8 mouse cellular contexts compared by ENCODE assay signal in the genomic region with DNA sequence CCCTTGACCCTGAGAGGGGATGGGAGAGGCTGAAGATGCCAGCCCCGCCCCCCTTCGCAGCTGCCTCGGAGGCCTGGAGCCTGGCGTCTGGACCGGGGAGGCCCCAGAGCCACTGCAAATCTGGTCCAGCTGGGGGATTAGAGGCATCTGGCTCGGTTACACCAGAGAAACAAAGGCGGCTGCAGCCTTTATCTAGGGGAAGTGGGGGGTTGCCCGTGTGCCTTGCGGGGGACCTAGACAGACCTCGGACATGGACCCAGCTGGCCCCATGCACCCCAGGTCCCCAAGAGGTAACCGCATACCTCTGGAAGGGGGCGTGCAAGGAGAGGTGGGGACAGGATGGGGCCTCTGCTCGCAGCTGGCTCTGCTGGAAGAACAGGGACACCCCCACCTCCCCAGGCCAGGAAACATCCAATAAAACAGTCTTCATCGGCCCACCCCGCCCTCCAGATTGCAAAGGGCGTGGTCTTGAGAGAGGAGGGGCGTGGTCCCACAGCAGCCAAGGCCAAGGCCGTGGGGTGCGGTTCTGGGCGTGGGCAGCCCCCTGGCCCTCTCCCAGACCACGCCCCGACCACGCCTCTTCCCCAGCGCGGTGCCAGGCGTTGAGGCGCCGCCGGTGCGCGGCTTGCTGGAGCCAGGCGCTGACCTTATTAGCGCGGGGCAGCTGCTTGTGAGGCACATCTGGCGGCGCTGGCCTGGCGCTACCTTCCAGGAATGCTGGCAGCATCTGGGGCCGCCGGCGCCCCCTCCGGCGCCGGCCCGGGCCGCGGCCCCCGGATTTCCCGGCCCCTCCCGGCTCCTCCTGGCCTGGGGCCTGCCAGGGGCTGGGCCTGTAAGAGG. TPM values are rescaled to one million over a fixed set of nuclear protein-coding genes. Genes with fewer than 3 reads are reported as not detected.
A peak's percentile ranks its signal among the peaks of the same experiment; 100 is the strongest.
DNase-seq lines count a peak whose midpoint lies in the region; ATAC-seq and TF ChIP-seq lines count a peak whose summit lies in the region.

No protein-coding gene starts in this region.

- H3K9ac ChIP-seq in ES-Bruce4 (ENCODE audit: low read depth, poor library complexity, severe bottlenecking), result peak overlapping the region; percentile 49
- H3K9ac ChIP-seq in forebrain, embryonic 13.5 days, result peak overlapping the region; percentile 65
- peak overlapping the region; percentile 58 for H3K9ac ChIP-seq in midbrain, embryonic 11.5 days (ENCODE audit: low read length)

- H3K4me2 ChIP-seq in forebrain, embryonic 13.5 days, result peak overlapping the region; percentile 70
- peak overlapping the region; percentile 75 for H3K4me2 ChIP-seq in midbrain, embryonic 11.5 days

- TF ChIP-seq EP300 in ES-Bruce4 (IDR thresholded peaks at IDR 0.05; ENCODE audit: insufficient read depth, low read depth, low read length), result peak; percentile 65; the same call in 1 of the 2 replicates

- no peaks in the 10 kb centered on the region for H3K9me3 ChIP-seq in ES-Bruce4 (replicated peaks; ENCODE audit: control insufficient read depth, insufficient read depth, low read length, poor library complexity, severe bottlenecking)
- H3K9me3 ChIP-seq in forebrain, embryonic 13.5 days (replicated peaks), result no peaks in the 10 kb centered on the region
- H3K9me3 ChIP-seq in limb, embryonic 10.5 days (replicated peaks), result no peaks in the 10 kb centered on the region
- no peaks in the 10 kb centered on the region for H3K9me3 ChIP-seq in midbrain, embryonic 11.5 days (ENCODE audit: control insufficient read depth, low read length)

- WGBS in forebrain, embryonic 13.5 days, result under 1% methylated on average over 47 of the region's 49 CpGs
- WGBS in limb, embryonic 10.5 days, result under 1% methylated on average over 48 of the region's 49 CpGs
- WGBS in midbrain, embryonic 11.5 days, result under 1% methylated on average over 49 of the region's 49 CpGs

- H3K27ac ChIP-seq in ES-Bruce4 (ENCODE audit: insufficient read depth, low read length), result peak overlapping the region; percentile 36
- H3K27ac ChIP-seq in forebrain, embryonic 13.5 days, result peak overlapping the region; percentile 83
- H3K27ac ChIP-seq in limb, embryonic 10.5 days, result peak overlapping the region; percentile 95
- H3K27ac ChIP-seq in midbrain, embryonic 11.5 days (ENCODE audit: low read depth, low read length), result peak overlapping the region; percentile 93

- no peaks in the 10 kb centered on the region for H3K27me3 ChIP-seq in ES-Bruce4 (ENCODE audit: control insufficient read depth, insufficient read depth, low read length, poor library complexity, severe bottlenecking)
- H3K27me3 ChIP-seq in forebrain, embryonic 13.5 days, result peaks cover 23% of the 10 kb centered on the region
- no peaks in the 10 kb centered on the region for H3K27me3 ChIP-seq in limb, embryonic 10.5 days (ENCODE audit: low read depth, poor library complexity, severe bottlenecking)
- H3K27me3 ChIP-seq in midbrain, embryonic 11.5 days (ENCODE audit: control insufficient read depth, insufficient read depth, low read length), result peaks cover 3% of the 10 kb centered on the region

- TF ChIP-seq CTCF in ES-Bruce4 (IDR thresholded peaks at IDR 0.05; ENCODE audit: low read depth, low read length), result no peak

- ATAC-seq in forebrain, embryonic 13.5 days, result peak; percentile 78
- peak; percentile 87 for ATAC-seq in midbrain, embryonic 11.5 days (ENCODE audit: low FRiP score)

- H3K36me3 ChIP-seq in ES-Bruce4 (ENCODE audit: control insufficient read depth, insufficient read depth, low read length, poor library complexity, severe bottlenecking), result no peaks in the 10 kb centered on the region
- H3K36me3 ChIP-seq in forebrain, embryonic 13.5 days (ENCODE audit: poor library complexity, severe bottlenecking), result no peaks in the 10 kb centered on the region
- no peaks in the 10 kb centered on the region for H3K36me3 ChIP-seq in limb, embryonic 10.5 days
- H3K36me3 ChIP-seq in midbrain, embryonic 11.5 days (ENCODE audit: control insufficient read depth, insufficient read depth, low read length), result no peaks in the 10 kb centered on the region

- no peak for TF ChIP-seq POLR2A in ES-Bruce4 (IDR thresholded peaks at IDR 0.05; ENCODE audit: insufficient read depth, low read length)

- peak overlapping the region; percentile 53 for H3K4me3 ChIP-seq in ES-Bruce4 (ENCODE audit: low read depth, low read length)
- H3K4me3 ChIP-seq in forebrain, embryonic 13.5 days, result peak overlapping the region; percentile 38
- H3K4me3 ChIP-seq in limb, embryonic 10.5 days, result peak overlapping the region; percentile 44
- peak overlapping the region; percentile 28 for H3K4me3 ChIP-seq in midbrain, embryonic 11.5 days (ENCODE audit: low read depth, low read length)

- DNase-seq in adrenal gland, postnatal 36 days, result peak; percentile 97
- DNase-seq in heart, postnatal 4 days, result peak; percentile 95
- peak; percentile 100 for DNase-seq in limb, embryonic 10.5 days (ENCODE audit: low spot score)
- DNase-seq in midbrain, embryonic 11.5 days (ENCODE audit: low spot score, missing footprints), result peak; percentile 99
- DNase-seq in spleen, postnatal 14 days (ENCODE audit: low spot score in 2 of 2), result peak; percentile 77 to 86
- no peak for DNase-seq in frontal cortex, postnatal 25 days (ENCODE audit: low spot score in 2 of 2)

- H3K4me1 ChIP-seq in ES-Bruce4 (ENCODE audit: control insufficient read depth, insufficient read depth, low read length), result peaks cover 4% of the 10 kb centered on the region
- peaks cover 45% of the 10 kb centered on the region for H3K4me1 ChIP-seq in forebrain, embryonic 13.5 days
- H3K4me1 ChIP-seq in limb, embryonic 10.5 days, result peaks cover 91% of the 10 kb centered on the region
- peaks cover 51% of the 10 kb centered on the region for H3K4me1 ChIP-seq in midbrain, embryonic 11.5 days (ENCODE audit: control insufficient read depth, insufficient read depth, low read length)

RNA-seq across cellular contexts. Expression of gene Gse1, which starts 48.0 kb away (rescaled TPM):
- polyA plus RNA-seq in ES-Bruce4 (2011; ENCODE audit: insufficient read depth, insufficient read length, low read depth, missing spikeins), result 20.7 and 31.8 TPM in 2 replicates
- 10 to 100 TPM; 25.9 to 30.2 TPM for total RNA-seq in adrenal gland, postnatal 36 days (2021)
- polyA plus RNA-seq in forebrain, embryonic 13.5 days (2015; fragmentation: Nextera tagmentation; extraction: Ambion mirVana), result 24.0 and 24.9 TPM in 2 replicates
- 10 to 100 TPM; 33.5 to 37.4 TPM for total RNA-seq in heart, postnatal 4 days (2021)
- 6.7 and 8.1 TPM in 2 replicates for polyA plus RNA-seq in limb, embryonic 10.5 days (2016; fragmentation: Nextera tagmentation; extraction: Ambion mirVana)
- polyA plus RNA-seq in midbrain, embryonic 11.5 days (2014; fragmentation: Nextera tagmentation; extraction: Ambion mirVana), result 18.5 and 20.7 TPM in 2 replicates

Comparison
In these comparisons a context has a peak if more than half of its experiments do, and no peak if none do; other contexts are left out.
1. H3K27ac ChIP-seq: peak in every context shown above with its lines; median percentile 95 in limb, embryonic 10.5 days; 93 in midbrain, embryonic 11.5 days; 83 in forebrain, embryonic 13.5 days; 36 in ES-Bruce4.
2. DNase-seq: peak in adrenal gland, postnatal 36 days (2 of 2), heart, postnatal 4 days (single experiment), limb, embryonic 10.5 days (single experiment), midbrain, embryonic 11.5 days (single experiment) and spleen, postnatal 14 days (2 of 2); none in frontal cortex, postnatal 25 days (0 of 2).
3. Peak in every context shown above with its lines, with median percentiles within 50 percentile points of each other: H3K4me3 ChIP-seq and H3K9ac ChIP-seq.